Mouse (Mus musculus): ENCODE results near the gene Rhd.
A peak's percentile ranks its signal among the peaks of the same experiment; 100 is the strongest.

The Rhd gene

GRCm38 (mm10) chr4:134930190-134930589 lies 65.9 kb downstream of the Rhd start:
- no peak for DNase-seq (ENCODE audit: inconsistent age in 2 of 2, low spot score in 1 of 2)

- DNase-seq (ENCODE audit: inconsistent age in 2 of 2, low spot score in 1 of 2), result peak; percentile 96 to 98
These were observed 66.5 kb downstream of the Rhd start, which contains the start of gene Syf2 for GRCm38 (mm10) chr4:134930684-134931481. TSS of gene Syf2 (plus strand) at chr4:134930898.

- peak in 1 of 2 experiments; percentile 64 for DNase-seq (ENCODE audit: inconsistent age in 2 of 2, low spot score in 1 of 2)
These were observed 73.2 kb downstream of the Rhd start for GRCm38 (mm10) chr4:134937240-134938176.

- no peak for DNase-seq (ENCODE audit: inconsistent age in 2 of 2, low spot score in 1 of 2)
These were observed 75.6 kb downstream of the Rhd start for GRCm38 (mm10) chr4:134939900-134940299.

GRCm38 (mm10) chr4:134943758-134944538 lies 79.6 kb downstream of the Rhd start:
- DNase-seq (ENCODE audit: inconsistent age in 2 of 2, low spot score in 1 of 2), result no peak

All from adrenal gland, adult (tissue).